ENCODE assay signal across 8 mouse cellular contexts in the genomic region with DNA sequence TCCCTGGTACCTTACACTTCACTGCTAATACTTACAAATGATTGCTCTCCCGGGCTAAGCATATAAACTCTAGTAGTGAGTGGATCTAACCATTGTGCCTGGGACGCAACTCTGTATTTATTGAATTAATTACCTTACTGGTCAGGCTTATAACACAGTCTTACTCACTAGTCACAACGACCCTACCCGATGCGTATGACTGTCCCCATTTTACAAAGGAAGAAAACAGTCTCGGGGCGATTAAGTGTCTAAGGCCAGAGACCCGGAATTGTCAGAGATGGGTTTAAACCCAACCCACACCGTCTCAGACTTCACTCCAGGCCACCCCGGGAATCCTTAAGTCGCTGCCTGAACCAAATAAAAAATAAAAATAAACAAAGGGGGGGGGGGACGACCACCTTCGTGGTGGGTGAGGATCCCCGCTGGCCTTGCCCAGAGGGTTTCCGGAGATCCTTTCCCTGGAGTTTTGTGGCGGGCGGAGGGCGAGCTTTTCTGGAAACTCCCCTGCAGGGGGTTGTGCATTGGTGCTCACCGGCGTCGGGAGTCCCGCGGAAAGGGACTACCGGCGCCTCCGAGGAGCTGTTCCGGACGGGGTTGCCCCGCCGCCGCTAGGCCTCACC. TPM values are rescaled to one million over a fixed set of nuclear protein-coding genes. Genes with fewer than 3 reads are reported as not detected.
DNase-seq lines count a peak whose midpoint lies in the region; ATAC-seq and TF ChIP-seq lines count a peak whose summit lies in the region.

No protein-coding gene starts in this region.

- peak overlapping the region; percentile 94 for H3K4me3 ChIP-seq in kidney, postnatal 0 days (replicated peaks; ENCODE audit: low read depth, low read length)
- peak overlapping the region; percentile 94 for H3K4me3 ChIP-seq in forebrain, embryonic 16.5 days (replicated peaks; ENCODE audit: low read length)

- peak overlapping the region; percentile 59 for H3K4me2 ChIP-seq in kidney, postnatal 0 days (ENCODE audit: low read length)
- H3K4me2 ChIP-seq in forebrain, embryonic 16.5 days (ENCODE audit: low read length): peak overlapping the region; percentile 74

- peak overlapping the region; percentile 99 for H3K27ac ChIP-seq in kidney, postnatal 0 days
- H3K27ac ChIP-seq in forebrain, embryonic 16.5 days (ENCODE audit: low read length): peak overlapping the region; percentile 99

- no peaks in the 10 kb centered on the region for H3K9me3 ChIP-seq in kidney, postnatal 0 days (replicated peaks; ENCODE audit: low read length)
- no peaks in the 10 kb centered on the region for H3K9me3 ChIP-seq in forebrain, embryonic 16.5 days (ENCODE audit: control insufficient read depth, low read length)

- H3K36me3 ChIP-seq in kidney, postnatal 0 days (ENCODE audit: insufficient read depth, low read length): peaks cover 13% of the 10 kb centered on the region
- H3K36me3 ChIP-seq in forebrain, embryonic 16.5 days (ENCODE audit: control insufficient read depth, insufficient read depth): peaks cover 8% of the 10 kb centered on the region; the same call in 1 of the 2 replicates

- peak overlapping the region; percentile 97 for H3K9ac ChIP-seq in kidney, postnatal 0 days (ENCODE audit: low read depth, low read length)
- peak overlapping the region; percentile 100 for H3K9ac ChIP-seq in forebrain, embryonic 16.5 days (replicated peaks; ENCODE audit: low read depth, low read length)

- no peak for ATAC-seq in kidney, postnatal 0 days (replicated peaks; ENCODE audit: low FRiP score, low read depth)
- peak; percentile 39; the same call in 1 of the 2 replicates for ATAC-seq in forebrain, embryonic 16.5 days
- ATAC-seq in megakaryocyte, adult 5-6 weeks (ENCODE audit: poor library complexity, severe bottlenecking): peak; percentile 31

- H3K27me3 ChIP-seq in kidney, postnatal 0 days (ENCODE audit: insufficient read depth, low read length): no peaks in the 10 kb centered on the region
- no peaks in the 10 kb centered on the region for H3K27me3 ChIP-seq in forebrain, embryonic 16.5 days (replicated peaks; ENCODE audit: control insufficient read depth, insufficient read depth, low read length)

- TF ChIP-seq CTCF in kidney, postnatal 0 days (IDR thresholded peaks at IDR 0.05; ENCODE audit: low read depth): no peak

- 0 out of 2 replicates have a peak, but pooled peaks cover 6% of the 10 kb centered on the region for H3K4me1 ChIP-seq in kidney, postnatal 0 days (replicated peaks; ENCODE audit: insufficient read depth, low read length)
- H3K4me1 ChIP-seq in forebrain, embryonic 16.5 days (replicated peaks; ENCODE audit: control insufficient read depth, insufficient read depth, low read length): peaks cover 32% of the 10 kb centered on the region

- peak; percentile 30 for DNase-seq in kidney, postnatal 0 days (ENCODE audit: low spot score)
- no peak for DNase-seq in kidney, postnatal 4 days
- DNase-seq in Muller cell, postnatal 12 days (ENCODE audit: inconsistent ontology term): peak; percentile 25
- no peak for DNase-seq in ovary, adult 18-20 months (ENCODE audit: low spot score)
- DNase-seq in ovary, postnatal 36 days (ENCODE audit: low spot score): no peak
- DNase-seq in frontal cortex, postnatal 25 days (ENCODE audit: low spot score in 2 of 2): no peak

- WGBS in kidney, postnatal 0 days: under 1% methylated on average over 31 of the region's 31 CpGs
- under 1% methylated on average over 30 of the region's 31 CpGs for WGBS in forebrain, embryonic 16.5 days

RNA-seq across cellular contexts. Expression of a gene that starts 1.1 kb away (rescaled TPM):
- 154 and 196 TPM in 2 replicates for polyA plus RNA-seq in kidney, postnatal 0 days (2015; fragmentation: Nextera tagmentation; extraction: Ambion mirVana)
- 351 and 398 TPM in 2 replicates for polyA plus RNA-seq in forebrain, embryonic 16.5 days (2015; fragmentation: Nextera tagmentation; extraction: Ambion mirVana)
- total RNA-seq in megakaryocyte, adult 5-6 weeks (2015): 59.4 and 72.9 TPM in 2 replicates
- total RNA-seq in megakaryocyte, adult 5-6 weeks (2017): 177 and 179 TPM in 2 replicates

RNA-seq across cellular contexts. Expression of a gene that starts 14.1 kb away (rescaled TPM):
- polyA plus RNA-seq in kidney, postnatal 0 days (2015; fragmentation: Nextera tagmentation; extraction: Ambion mirVana): 0.29 and 0.33 TPM in 2 replicates
- polyA plus RNA-seq in forebrain, embryonic 16.5 days (2015; fragmentation: Nextera tagmentation; extraction: Ambion mirVana): 2.6 and 3.9 TPM in 2 replicates
- total RNA-seq in megakaryocyte, adult 5-6 weeks (2015): not detected in 2 replicates
- not detected in 2 replicates for total RNA-seq in megakaryocyte, adult 5-6 weeks (2017)

RNA-seq across cellular contexts. Expression of a gene that starts 55.3 kb away (rescaled TPM):
- not detected in 2 replicates for polyA plus RNA-seq in kidney, postnatal 0 days (2015; fragmentation: Nextera tagmentation; extraction: Ambion mirVana)
- polyA plus RNA-seq in forebrain, embryonic 16.5 days (2015; fragmentation: Nextera tagmentation; extraction: Ambion mirVana): 0.18 TPM in 1 of 2 replicates, not detected in the other
- not detected in 2 replicates for total RNA-seq in megakaryocyte, adult 5-6 weeks (2015)
- total RNA-seq in megakaryocyte, adult 5-6 weeks (2017): not detected in 2 replicates

Comparison
In these comparisons a context has a peak if more than half of its experiments do, and no peak if none do; other contexts are left out.
1. DNase-seq: peak in kidney, postnatal 0 days (single experiment) and Muller cell, postnatal 12 days (single experiment); none in kidney, postnatal 4 days (0 of 2), ovary, adult 18-20 months (single experiment), ovary, postnatal 36 days (single experiment) and frontal cortex, postnatal 25 days (0 of 2).